Mouse (Mus musculus) gonadal fat pad, adult 2 months (tissue): Measurements from ENCODE around the gene Bhlha15. TPM values are rescaled to one million over a fixed set of nuclear protein-coding genes. Genes with fewer than 3 reads are reported as not detected.

Experiments used
- DNase-seq: peaks from one replicate; pipeline ENCODE4 v3.0.0-alpha.2; 2012; ENCODE audit warnings: low read depth
- polyA plus RNA-seq: library from polyadenylated mRNA; depleted of rRNA; stranded (reverse); fragments of >200 nt; gene quantifications from 2 replicates; pipeline ENCODE4 v1.2.3, GENCODE M21; 2012; rRNA removed

The Bhlha15 gene
- polyA plus RNA-seq = 0.30 and 0.36 TPM in 2 replicates

DNA sequence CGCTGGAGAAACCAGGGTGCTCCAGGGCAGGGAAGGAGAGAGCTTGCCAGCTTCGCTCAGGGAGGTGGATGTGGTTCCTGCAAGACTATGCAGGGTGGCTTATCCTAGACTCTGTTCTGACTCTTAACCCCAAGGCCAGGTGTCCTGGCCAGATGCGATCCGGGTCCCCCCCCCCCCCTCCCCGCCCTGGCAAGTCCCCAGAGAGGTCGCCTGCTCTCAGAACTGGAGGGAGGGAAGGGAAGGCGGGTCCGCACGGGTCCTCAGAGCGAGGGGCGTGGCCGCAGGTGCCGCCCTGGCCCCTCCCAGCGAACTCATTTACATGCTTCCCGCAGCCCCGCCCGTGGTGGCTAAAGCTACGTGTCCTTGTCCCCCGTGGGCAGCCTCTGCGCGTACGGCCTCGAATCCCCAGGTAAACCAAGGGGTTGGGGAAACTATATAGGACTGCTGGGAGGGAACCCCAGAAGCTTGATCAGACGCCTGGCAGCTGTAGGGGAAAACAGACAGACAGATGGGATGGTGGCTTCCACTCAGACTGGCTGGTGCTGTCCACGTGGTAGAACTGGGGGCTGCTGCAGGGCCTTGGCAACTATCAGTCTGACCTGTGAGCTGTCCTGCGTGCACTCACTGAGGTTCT lies at the start of gene Bhlha15:
Gene Bhlha15, plus strand, starts transcription at position 337 of the 634 bp plus-strand sequence.
- no peak for DNase-seq

DNA sequence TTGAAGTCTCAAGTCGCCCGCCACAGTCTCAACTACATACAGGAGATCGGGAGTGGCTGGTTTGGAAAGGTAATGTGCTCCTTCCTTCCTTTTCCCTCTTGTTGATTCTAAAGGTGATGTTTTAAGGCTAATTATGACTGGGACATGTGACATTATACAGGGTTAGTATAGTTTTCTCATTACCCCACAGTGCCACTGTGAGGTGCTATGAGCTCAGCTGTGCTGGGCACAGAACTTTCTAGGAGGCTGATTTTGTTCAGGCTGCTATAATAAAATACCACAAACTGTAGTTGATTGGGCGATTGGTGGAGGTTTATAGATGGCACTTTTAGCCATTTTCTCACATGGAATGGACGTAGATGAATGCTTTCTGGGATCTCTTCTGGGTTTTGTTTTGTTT lies 46.6 kb upstream of the Bhlha15 start:
- DNase-seq = no peak

DNA sequence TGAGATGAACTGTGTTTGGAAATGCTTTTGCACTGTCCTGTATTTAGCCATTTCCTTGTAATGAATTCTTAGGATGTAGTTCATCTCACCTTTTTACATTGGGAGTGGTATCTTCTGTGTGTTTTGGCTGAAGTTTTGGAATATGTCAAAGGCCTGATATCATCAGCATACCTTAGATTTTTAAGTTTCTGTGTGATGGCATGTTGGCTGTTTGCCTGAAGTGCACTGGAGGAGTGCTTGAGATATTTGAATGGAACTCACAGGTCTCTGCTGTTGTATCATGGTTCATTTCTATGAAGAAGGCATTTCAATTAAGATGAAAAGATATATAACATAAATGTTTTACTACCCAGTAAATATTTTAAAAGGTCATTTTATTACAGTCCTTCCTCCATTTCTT lies 43.2 kb upstream of the Bhlha15 start:
- DNase-seq = no peak

DNA sequence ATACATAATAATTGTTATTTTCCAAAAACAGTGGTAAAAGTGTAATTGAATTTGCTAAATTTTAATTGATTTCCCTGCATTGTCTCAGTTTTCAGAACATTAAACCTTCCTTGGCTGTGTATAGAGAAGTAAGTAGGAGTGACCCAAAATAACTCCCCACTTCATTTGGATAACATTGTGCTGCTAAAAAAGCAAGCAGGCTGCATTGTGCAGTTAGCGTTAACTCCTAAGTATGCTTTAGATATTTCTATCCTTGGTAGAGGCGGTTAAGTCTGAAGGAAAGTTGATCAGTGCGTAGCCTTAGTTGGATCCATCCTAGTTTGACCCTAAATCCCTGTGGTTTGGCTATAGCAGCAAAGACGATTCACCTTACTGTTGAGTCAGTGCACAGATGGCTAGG lies 40.6 kb upstream of the Bhlha15 start:
- DNase-seq = no peak

DNA sequence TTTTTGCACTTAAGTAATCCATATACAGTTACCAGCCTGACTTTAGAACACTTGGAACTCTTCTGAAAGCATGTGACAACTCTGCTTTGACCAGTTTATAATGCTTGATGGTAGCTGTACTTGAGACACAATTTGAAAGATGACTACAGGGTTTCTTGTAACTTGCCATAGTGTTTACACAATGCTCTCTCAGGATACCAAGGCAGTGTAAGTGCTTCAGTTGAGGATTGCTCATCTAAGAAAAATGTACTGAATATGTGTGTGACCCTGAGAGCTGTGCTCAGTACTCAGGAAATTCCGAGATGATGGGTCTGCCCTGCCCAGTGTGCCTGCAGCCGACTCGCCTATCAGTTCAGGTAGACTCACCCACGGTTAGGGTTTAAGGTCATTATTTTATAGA lies 38.8 kb upstream of the Bhlha15 start:
- no peak for DNase-seq

DNA sequence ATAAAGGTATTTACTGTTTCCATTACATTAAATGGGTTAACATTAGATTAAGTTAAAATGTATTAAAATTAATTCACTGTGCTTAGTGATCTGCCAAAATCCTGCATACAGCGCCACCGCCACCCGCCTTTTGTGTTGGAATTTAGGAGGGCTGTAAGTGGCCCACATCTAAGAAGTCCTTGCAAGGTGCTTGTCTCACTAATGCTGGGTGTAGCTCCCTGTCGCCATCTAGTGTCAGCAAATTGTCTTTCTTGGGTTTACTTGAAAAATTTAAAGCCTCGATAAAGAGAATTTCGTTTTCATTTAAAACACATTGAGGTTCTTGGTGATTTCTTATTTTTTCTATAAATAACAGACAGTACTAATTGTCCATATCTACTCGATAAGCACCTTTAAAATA lies 35.6 kb upstream of the Bhlha15 start:
- DNase-seq = no peak

DNA sequence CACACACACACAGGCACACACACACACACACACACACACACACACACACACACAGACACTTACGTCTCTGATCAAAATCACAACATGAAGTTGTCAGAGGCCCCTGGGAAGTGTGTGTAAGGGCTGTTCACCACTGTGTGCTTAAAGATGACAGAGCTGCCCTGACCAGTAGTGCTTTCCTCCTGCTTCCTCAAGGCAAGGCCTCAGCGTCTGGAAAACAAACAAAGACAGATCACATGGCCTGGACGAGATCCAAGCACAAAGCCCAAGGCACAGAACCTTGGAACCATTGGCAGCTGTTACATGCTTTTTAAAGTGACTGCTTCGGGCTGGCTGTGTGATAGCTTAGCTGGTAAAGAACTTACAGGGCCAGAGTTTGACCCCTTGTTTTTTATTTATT lies 31.5 kb upstream of the Bhlha15 start:
- DNase-seq = peak; percentile 95

DNA sequence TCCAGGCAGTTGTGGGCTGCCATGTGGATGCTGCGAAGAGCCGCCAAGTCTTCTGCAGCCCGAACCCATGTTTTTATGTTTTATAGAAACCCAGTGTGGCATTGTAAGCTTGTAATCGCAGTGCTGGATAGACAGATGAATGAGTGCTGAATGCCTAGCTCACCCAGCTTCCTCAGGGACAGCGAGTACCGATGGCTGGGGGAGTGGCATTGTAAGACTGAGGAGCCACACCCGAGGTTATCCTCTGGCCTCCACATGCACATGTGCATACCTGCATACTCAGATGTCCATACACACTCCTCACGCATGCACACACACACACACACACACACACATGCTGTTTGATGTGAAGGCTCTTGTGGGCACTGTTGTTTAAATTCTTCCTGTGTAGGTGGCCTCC lies 30.9 kb upstream of the Bhlha15 start:
- DNase-seq = no peak

DNA sequence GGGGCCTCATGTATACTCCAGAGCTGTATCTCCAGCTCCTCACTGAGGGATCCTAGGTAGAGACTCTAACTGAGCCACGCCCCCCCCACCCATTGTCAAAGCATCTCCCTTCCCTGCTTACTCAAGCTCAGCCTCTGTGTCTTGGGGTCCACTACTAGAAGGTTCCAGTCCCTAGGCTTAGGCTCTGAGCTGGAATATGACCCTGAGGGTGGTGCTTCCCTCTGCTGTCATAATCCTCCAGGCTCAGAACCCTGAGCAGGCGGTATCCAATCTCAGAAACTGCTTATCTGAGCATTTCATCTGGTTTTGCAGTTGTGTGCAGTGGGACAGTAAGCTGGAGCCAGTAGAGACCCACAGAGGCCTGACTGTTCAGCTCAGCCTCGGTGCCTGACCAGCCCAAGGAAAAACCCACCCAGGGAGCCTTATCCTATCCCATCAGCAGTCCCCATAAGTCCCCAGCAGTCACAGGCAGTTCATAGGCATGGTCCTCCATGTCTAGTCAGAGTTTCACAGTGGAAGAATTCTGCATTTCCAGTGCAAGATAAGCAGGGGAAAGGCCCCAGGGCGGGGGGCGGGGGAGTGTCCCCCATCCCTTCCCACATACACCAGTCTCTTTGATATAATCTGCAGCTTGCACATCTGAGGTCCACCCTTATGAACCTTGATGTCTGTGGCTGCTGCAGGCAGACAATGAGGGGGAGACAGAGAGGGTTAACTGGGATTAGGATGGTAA lies 27.8 kb upstream of the Bhlha15 start:
- DNase-seq = no peak

DNA sequence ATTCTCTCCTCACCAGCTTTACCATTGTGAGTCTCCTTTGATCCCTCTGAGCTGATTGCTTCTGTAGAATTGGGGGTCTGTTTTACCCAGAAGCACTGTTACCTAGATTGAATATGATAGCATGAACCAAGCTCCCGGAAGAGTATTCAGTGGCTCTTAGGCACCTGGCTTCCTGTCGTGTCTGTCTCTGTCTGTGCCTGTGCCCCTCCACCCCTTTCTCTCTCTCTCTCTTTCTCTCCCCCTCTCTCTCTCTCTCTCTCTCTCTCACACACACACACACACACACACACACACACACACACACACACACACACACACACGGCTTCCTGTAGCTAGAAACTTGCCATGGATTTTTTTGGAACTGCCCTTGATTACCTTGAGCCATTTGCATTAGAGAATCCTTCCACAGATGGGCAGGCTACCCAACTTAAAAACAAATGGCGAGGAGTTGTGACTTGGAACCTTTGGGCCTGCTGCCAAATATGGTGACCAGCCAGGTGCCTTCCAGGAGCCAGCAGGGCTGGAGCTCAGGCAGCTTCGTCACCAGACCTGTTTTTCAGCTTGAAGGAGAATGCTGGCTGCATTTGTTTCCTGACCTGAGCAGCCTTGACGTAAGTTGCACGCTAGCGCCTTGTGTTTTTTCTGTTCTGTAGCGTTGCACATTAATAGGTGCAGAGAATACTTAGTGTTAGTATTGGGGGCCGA lies 27.1 kb upstream of the Bhlha15 start:
- peak; percentile 77 for DNase-seq

DNA sequence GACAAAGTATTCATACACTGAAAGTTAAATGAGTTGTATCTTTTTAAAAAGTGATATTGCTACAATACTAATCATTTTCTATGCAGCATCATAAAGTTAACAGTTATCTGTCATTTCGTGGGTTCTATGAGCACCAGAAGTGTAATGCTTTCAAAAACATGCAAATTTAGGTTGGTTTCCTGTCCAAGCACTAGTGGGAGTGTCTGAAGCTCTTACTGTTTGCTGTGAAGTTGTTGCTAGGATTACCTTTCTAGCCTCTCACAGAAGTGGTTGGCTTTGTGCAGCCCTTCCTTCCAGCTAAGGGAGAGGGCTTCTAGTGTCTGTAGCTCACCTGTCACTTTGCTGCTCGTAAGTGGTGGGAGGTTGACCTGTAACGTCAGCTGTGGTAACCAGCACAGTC lies 24.3 kb upstream of the Bhlha15 start:
- no peak for DNase-seq

DNA sequence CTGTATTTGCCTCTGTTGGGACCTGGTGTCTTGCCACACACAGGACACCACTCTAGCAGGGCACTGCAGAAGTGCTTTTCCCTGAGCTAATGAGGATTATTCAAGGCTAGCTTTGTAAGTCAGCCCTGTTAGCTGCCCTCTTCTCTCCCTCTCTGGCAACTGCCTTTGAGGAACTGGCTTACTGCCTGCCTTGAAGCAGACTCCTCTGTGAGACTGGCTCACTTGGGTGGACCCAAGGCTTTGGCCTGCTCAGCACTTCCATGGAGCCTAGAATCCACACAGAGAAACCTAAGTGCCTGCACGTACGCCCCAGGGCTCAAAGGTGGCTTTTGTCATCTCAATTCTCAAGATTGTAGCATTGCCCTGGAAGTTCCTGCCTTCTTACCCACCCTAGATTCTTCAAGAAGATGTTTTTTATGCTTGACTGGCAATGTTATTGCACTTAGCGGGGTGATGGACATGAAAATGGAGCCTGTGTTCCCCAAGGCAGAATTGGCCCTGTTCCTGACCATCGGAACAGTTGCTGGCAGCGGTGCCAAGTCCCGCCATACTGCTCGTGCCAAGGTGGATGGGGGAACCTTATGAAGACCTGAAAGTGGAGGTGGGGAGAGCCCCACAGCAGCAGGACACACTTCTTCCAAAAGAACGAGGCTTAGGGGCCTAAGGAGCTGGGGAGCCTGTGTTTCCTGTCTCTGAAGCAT lies 20.7 kb upstream of the Bhlha15 start:
- DNase-seq = no peak

DNA sequence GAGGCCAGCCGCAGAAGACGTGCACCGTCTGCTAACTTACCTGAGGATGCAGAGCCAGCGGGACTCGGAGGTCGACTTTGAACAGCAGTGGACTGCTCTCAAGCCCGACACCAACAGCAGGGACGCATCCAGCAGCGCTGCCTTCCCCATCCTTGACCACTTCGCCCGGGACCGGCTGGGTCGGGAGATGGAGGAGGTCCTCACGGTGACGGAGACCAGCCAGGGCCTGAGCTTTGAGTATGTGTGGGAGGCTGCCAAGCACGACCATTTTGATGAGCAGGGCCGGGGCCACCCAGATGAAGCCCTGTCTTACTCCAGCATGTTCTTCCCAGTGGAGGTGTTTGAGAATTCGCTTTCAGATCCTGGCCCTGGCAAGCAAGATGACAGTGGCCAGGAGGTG lies 16.4 kb upstream of the Bhlha15 start:
- no peak for DNase-seq

DNA sequence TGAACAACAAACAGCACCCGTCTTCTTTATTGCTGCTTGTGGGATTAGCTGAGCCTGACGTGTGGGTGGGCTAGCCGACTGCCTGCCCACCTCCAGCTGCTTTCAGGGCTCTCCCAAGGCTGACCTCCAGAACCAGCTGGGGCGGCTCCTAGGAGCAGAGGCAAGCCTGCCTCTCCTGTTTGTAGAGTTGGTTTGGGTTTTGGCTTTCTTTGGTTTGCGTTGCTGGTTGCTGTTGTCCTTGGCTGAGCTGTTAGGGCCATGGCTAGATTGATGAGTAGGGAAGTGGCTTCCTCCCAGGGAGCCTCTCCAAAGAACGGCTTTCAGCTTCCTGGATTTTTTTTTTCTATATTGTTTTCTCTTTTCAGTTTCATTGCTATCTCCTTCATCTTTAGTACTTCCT lies 11.9 kb upstream of the Bhlha15 start:
- DNase-seq = no peak

DNA sequence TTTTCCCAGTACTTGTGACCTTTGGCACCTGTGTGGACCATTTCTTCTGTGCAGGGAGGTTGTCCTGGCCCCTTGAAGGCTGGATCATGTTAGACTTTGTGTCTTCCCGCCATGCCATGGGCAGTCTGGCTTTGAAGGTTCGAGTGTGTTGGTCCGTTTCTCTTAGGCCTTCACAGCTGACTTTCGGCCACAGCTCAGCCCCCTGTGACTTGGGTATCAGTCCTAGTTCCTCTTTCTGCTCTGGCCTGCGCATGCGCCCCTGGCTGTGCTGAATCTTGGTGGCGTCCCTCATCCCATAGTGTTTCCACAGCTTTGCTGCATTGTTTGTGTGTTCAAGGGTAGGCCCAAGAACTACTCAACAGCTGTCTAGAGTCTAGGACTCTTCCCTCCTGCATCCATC lies 8.8 kb upstream of the Bhlha15 start:
- DNase-seq = no peak

DNA sequence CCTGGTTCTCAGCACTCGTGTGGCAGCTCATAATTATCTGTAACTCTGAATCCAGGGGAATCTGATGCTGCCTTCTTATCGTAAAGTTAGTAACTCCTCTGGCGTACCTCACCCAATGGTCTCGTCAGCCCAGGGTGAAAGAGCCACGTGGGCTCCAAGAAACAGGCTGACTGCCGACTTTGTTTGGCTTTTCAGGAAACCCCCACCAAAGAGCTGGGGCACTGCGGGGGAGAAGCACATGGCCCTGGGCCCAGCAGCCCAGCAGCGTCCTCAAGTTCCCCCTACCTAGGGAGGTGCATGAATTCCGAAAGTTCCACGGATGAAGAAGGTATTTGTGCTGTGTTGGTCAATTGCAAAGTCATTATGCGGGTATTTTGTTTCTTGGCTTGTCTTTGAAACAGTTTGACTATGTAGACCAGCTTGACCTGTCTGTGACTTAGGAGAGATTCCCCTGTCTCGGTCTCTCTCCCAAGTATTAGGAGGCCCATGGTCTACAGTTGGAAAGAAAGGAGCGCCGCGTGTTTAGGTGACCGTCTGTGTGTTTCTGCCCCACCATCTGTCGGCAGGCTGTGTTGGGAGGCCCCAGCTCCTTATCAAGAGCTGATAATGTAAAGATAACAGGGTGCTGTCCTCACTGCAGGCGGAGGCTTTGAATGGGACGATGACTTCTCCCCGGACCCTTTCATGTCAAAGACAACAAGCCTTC lies 7.4 kb upstream of the Bhlha15 start:
- no peak for DNase-seq

DNA sequence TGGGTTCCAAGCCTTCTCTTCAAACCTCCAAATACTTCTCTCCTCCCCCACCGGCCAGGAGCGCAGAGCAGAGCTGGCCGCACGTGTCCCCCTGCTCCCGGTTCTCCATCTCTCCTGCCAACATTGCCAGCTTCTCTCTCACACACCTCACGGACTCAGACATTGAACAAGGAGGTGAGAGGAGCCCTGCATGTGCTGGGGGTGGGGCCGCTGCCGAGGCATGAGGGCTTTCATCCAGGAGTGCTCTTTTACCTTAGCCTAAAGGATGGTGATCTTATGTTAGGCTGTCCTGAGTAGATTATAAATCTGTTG lies 6.9 kb upstream of the Bhlha15 start:
- no peak for DNase-seq

DNA sequence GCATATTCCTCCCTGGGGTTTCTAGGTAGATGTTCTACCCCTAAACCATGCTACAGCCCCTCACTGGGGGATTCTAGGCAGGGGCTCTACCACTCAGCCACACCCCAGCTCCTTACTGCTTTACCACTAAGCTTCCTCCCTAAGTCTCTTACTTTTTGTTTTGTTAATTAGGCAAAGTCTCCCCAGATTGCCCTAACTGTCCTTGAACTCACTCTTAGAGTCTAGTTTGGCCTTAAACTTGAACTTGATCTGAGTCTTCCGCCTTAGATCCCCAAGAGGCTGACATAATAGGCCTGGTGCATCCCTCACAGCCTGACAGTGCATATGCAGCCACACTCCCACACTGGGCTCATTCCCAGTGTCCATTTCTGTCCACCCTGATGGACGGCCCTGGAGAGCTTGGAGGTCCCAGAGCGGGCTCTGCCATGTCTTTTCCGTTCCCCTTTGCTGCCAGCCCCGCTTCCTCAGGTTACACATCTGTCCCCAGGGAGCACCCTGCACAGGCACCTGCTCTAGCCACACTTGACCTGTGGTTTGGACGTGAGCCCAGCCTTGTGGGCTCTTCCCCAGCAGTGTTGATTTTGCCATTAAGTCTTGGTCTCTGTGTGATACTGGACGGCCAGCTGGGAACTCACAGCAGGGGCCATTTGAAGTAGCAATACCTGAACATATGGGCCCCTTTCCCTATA lies 6.3 kb upstream of the Bhlha15 start:
- DNase-seq = no peak

DNA sequence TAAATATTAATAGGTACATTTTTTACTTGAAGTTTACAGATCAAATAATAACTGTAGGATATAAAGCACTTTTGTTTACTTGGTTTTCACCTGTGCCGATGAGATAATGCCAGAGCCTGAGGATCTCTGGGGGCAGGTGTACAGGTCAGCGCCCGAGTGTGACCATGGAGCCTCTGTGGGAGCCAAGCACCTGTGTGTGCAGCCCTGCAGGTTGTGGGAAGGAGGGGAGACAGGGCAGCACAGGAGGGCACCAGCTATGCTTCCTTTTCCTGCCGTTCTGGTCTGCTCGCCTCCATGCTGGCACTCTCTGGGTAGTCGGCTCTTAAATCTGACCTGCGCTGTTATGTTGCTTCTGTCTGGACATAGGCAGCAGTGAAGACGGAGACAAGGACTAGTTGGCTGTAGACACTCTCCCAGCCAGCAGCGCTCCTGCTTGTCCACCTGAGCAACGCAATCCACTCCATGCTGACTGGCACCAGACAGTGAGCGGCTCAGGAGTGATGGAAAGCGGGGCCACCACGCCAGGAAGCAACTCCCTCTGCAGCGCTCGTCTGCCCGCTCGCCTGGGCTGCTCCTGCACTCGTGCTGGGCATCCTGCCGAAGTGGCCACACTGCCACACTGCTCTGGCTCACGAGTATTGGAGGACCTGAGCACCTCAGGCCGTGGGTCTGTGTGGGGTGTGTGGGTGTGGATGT lies 5.6 kb upstream of the Bhlha15 start:
- no peak for DNase-seq

DNA sequence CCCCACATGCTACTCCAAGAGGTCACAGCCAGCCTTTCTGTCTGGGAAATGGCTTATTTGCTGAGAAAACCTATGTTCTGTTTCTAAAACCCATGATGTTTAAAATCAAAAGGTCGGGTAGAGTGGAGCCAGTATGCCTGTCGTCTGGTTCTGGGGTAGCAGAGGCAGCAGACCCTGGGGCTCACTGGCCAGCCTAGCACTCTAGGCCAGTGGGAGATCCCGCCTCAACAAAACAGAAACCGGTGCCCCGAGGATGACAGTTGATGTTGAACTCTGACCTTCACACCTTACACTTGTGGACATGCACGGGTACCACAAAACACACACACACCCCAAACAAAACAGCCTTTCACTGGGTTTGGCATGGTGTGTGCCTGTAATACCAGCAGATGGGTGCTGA lies 1.7 kb upstream of the Bhlha15 start:
- DNase-seq = no peak

DNA sequence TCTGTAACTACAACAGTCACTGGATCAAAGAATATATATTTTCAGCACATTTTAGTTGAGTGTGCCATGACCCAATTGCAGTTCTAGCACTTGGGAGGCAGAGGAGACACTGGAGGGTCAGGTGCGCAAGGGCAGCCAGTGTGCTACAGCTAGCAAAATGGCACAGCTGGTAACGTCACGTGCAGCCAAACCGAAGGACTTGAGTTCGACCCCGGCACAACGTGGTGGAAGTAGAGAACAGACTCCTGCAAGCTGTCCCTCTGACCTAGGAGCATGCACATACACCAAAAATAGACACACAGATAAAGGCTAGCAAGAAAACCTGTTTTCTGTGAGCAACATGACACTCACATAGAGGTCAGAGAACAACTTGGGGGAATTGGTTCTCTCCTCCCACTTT lies 759 bp upstream of the Bhlha15 start:
- DNase-seq = no peak
